Mouse (Mus musculus): Measurements from ENCODE around the gene Chrna5. TPM values are rescaled to one million over a fixed set of nuclear protein-coding genes. Genes with fewer than 3 reads are reported as not detected.

Chrna5 gene
- polyA plus RNA-seq, 1 experiment from 2014 or later: 0.86 TPM

GRCm38 (mm10) chr9:54961059-54961458 is 19.6 kb upstream of the Chrna5 start:
- 95% methylated on average over 4 of the region's 4 CpGs for WGBS
- Histone ChIP-seq H3K4me2 (ENCODE audit: low read length) (no peak overlapping the region), H3K27me3 (replicated peaks; ENCODE audit: control insufficient read depth, insufficient read depth, low read length) (no peaks in the 10 kb centered on the region)

DNA sequence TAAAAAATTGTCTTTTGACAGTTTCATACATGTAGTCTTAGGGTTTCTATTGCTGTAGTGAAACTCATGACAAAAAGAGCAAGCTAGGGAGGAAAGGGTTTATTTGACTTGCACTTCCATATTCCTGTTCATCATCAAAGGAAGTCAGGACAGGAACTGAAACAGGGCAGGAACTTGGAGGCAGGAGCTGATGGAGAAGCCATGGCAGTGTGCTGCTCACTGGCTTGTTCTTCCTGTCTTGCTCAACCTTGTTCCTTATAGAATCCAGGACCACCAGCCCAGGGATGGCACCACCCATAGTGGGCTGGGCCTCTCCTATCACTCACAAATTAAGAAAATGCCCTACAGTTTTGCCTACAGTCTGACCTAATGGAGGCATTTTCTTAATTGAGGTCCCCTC is 17.0 kb upstream of the Chrna5 start:
- Histone ChIP-seq H3K9ac (ENCODE audit: low read depth, low read length) (no peak overlapping the region), H3K36me3 (ENCODE audit: control insufficient read depth, insufficient read depth, low read length) (peaks cover 4% of the 10 kb centered on the region; the same call in 1 of the 2 replicates), H3K4me3 (ENCODE audit: low read length) (no peak overlapping the region), H3K27me3 (replicated peaks; ENCODE audit: control insufficient read depth, insufficient read depth, low read length) (no peaks in the 10 kb centered on the region), H3K4me1 (ENCODE audit: control insufficient read depth, insufficient read depth, low read depth, low read length) (no peaks in the 10 kb centered on the region), H3K27ac (ENCODE audit: low read depth, low read length) (no peak overlapping the region), H3K4me2 (ENCODE audit: low read length) (no peak overlapping the region), H3K9me3 (ENCODE audit: control insufficient read depth, low read length) (peaks cover 4% of the 10 kb centered on the region; the same call in 1 of the 2 replicates)
- ATAC-seq: no peak

More at GRCm38 (mm10) chr9:54961059-54961458, 19.6 kb upstream of the Chrna5 start:
- ATAC-seq: no peak
- Histone ChIP-seq H3K4me1 (ENCODE audit: control insufficient read depth, insufficient read depth, low read depth, low read length) (no peaks in the 10 kb centered on the region), H3K9me3 (ENCODE audit: control insufficient read depth, low read length) (peaks cover 4% of the 10 kb centered on the region; the same call in 1 of the 2 replicates), H3K4me3 (ENCODE audit: low read length) (no peak overlapping the region), H3K36me3 (ENCODE audit: control insufficient read depth, insufficient read depth, low read length) (peaks cover 24% of the 10 kb centered on the region), H3K9ac (ENCODE audit: low read depth, low read length) (no peak overlapping the region), H3K27ac (ENCODE audit: low read depth, low read length) (no peak overlapping the region)

DNA sequence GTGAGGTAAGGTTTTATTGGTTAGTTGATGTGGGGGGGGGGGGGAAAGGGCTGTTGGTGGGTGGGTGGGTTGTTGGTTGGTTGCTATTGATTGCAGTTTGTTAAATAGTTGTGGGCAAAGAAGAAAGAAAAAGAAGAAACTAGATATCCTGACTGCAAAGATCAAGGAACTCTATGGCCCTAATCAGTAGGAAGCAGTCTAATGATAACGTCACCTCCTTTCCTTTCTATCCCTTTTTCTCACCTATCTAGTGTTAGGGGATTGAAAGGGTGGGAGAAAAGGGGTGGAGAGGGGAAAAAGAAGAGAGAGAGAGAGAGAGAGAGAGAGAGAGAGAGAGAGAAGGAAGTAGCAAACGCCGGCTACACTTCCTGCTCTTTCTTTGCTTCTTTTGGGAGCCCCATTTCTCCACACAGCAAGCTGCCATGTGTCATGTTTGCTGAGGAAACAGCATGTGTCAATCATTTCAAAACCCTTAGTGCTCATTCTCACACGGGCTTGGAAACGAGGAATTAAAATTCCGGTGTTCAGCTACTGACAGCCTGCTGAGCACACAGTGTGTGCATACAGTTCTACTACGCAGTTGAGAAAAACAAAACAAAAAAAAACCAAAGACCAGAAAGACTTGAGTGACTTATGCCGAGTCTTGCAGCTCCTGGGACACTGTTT is 10.6 kb upstream of the Chrna5 start:
- Histone ChIP-seq H3K4me3 (ENCODE audit: low read length) (no peak overlapping the region), H3K4me1 (ENCODE audit: control insufficient read depth, insufficient read depth, low read depth, low read length) (no peaks in the 10 kb centered on the region), H3K9ac (ENCODE audit: low read depth, low read length) (no peak overlapping the region), H3K9me3 (ENCODE audit: control insufficient read depth, low read length) (no peaks in the 10 kb centered on the region), H3K27ac (ENCODE audit: low read depth, low read length) (no peak overlapping the region), H3K36me3 (ENCODE audit: control insufficient read depth, insufficient read depth, low read length) (no peaks in the 10 kb centered on the region), H3K27me3 (replicated peaks; ENCODE audit: control insufficient read depth, insufficient read depth, low read length) (no peaks in the 10 kb centered on the region), H3K4me2 (ENCODE audit: low read length) (no peak overlapping the region)
- ATAC-seq: no peak
- 63% methylated on average over 8 of the region's 8 CpGs for WGBS

GRCm38 (mm10) chr9:54981291-54982191 is 861 bp downstream of the Chrna5 start:
- Histone ChIP-seq H3K4me3 (ENCODE audit: low read length) (peak overlapping the region; percentile 69), H3K9ac (ENCODE audit: low read depth, low read length) (peak overlapping the region; percentile 70), H3K4me1 (ENCODE audit: control insufficient read depth, insufficient read depth, low read depth, low read length) (peaks cover 11% of the 10 kb centered on the region), H3K9me3 (ENCODE audit: control insufficient read depth, low read length) (no peaks in the 10 kb centered on the region), H3K4me2 (ENCODE audit: low read length) (peak overlapping the region; percentile 95), H3K36me3 (ENCODE audit: control insufficient read depth, insufficient read depth, low read length) (no peaks in the 10 kb centered on the region), H3K27ac (ENCODE audit: low read depth, low read length) (peak overlapping the region; percentile 26; the same call in 1 of the 2 replicates), H3K27me3 (replicated peaks; ENCODE audit: control insufficient read depth, insufficient read depth, low read length) (peaks cover 2% of the 10 kb centered on the region)
- under 1% methylated on average over 73 of the region's 85 CpGs for WGBS
- peak; percentile 89 for ATAC-seq

DNA sequence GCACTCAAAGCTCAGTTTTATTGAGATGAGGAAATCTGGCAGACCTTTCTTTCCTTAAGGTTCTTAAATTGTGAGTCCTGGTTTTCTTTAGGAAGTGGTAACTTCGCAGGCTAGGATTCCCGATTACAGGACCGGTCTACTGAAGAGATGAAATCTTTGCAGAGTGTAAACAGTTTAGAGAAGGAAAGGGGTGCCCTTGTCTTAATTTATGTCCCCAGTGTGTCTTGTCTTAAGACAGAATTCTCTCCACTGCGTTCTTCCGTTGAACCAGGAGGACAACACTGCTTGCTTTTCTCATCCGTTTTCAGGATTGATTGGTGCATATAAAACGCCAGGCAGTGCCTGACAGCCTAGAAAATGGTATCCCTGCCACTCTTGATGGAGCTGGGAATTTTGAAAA is 1.7 kb downstream of the Chrna5 start:
- peaks cover 2% of the 10 kb centered on the region for H3K27me3 ChIP-seq (replicated peaks; ENCODE audit: control insufficient read depth, insufficient read depth, low read length)
- H3K4me1 ChIP-seq (ENCODE audit: control insufficient read depth, insufficient read depth, low read depth, low read length): peaks cover 11% of the 10 kb centered on the region
- peak overlapping the region; percentile 95 for H3K4me2 ChIP-seq (ENCODE audit: low read length)
- WGBS: 6% methylated on average over 7 of the region's 7 CpGs
- no peak for ATAC-seq
- no peak overlapping the region for H3K27ac ChIP-seq (ENCODE audit: low read depth, low read length)
- H3K9me3 ChIP-seq (ENCODE audit: control insufficient read depth, low read length): no peaks in the 10 kb centered on the region
- H3K36me3 ChIP-seq (ENCODE audit: control insufficient read depth, insufficient read depth, low read length): no peaks in the 10 kb centered on the region
- peak overlapping the region; percentile 69 for H3K4me3 ChIP-seq (ENCODE audit: low read length)
- no peak overlapping the region for H3K9ac ChIP-seq (ENCODE audit: low read depth, low read length)

DNA sequence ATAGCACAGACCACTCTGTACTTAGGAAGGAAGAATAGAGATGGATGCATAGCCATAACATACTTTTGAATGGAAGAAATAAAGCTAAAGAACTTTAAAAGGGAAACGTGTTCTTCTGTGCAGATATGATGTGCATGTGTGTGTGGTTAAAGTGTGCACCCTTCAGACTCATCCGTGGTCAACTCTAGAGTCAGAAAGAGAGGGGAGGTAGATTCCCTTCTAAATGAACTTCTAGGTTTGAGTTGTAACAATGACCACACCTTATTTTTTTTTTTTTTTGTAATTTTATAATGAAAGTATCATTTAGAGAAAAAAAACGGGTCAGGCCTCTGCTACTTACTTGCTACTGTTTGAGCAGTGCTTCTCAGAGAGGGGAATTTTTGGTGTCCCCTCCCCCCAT is 9.7 kb downstream of the Chrna5 start:
- H3K27ac ChIP-seq (ENCODE audit: low read depth, low read length): no peak overlapping the region
- no peak overlapping the region for H3K9ac ChIP-seq (ENCODE audit: low read depth, low read length)
- WGBS: 80% methylated on average over 3 of the region's 3 CpGs
- no peaks in the 10 kb centered on the region for H3K4me1 ChIP-seq (ENCODE audit: control insufficient read depth, insufficient read depth, low read depth, low read length)
- no peaks in the 10 kb centered on the region for H3K36me3 ChIP-seq (ENCODE audit: control insufficient read depth, insufficient read depth, low read length)
- no peaks in the 10 kb centered on the region for H3K27me3 ChIP-seq (replicated peaks; ENCODE audit: control insufficient read depth, insufficient read depth, low read length)
- ATAC-seq: no peak
- no peaks in the 10 kb centered on the region for H3K9me3 ChIP-seq (ENCODE audit: control insufficient read depth, low read length)
- H3K4me3 ChIP-seq (ENCODE audit: low read length): no peak overlapping the region
- no peak overlapping the region for H3K4me2 ChIP-seq (ENCODE audit: low read length)

- Histone ChIP-seq H3K4me3 (ENCODE audit: low read length) (no peak overlapping the region), H3K27me3 (replicated peaks; ENCODE audit: control insufficient read depth, insufficient read depth, low read length) (no peaks in the 10 kb centered on the region), H3K4me1 (ENCODE audit: control insufficient read depth, insufficient read depth, low read depth, low read length) (no peaks in the 10 kb centered on the region), H3K9ac (ENCODE audit: low read depth, low read length) (no peak overlapping the region), H3K4me2 (ENCODE audit: low read length) (no peak overlapping the region), H3K36me3 (ENCODE audit: control insufficient read depth, insufficient read depth, low read length) (no peaks in the 10 kb centered on the region), H3K27ac (ENCODE audit: low read depth, low read length) (no peak overlapping the region), H3K9me3 (ENCODE audit: control insufficient read depth, low read length) (no peaks in the 10 kb centered on the region)
- no peak for ATAC-seq
- 38% methylated on average over 3 of the region's 3 CpGs for WGBS
Observed at GRCm38 (mm10) chr9:54994381-54994780, 13.7 kb downstream of the Chrna5 start.

DNA sequence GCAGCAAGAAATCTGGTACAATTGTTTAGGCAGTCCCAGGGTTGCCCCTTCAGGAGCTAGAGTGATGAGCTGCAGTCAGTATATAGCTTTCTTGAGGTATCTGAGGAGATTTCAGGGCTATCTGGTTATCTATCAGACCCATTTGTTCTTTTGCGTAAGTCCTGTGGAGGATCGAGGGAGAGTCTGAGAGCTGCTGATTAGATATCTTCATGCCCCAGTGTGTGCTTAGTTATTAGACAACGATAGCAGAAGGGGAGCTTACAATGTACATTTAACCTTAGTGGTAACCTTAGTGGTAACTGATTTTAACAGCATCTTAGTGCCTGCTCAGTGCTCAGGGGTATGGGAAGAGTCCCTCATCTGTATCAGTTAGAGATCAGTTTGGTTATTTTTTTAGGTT is 15.0 kb downstream of the Chrna5 start:
- no peak overlapping the region for H3K27ac ChIP-seq (ENCODE audit: low read depth, low read length)
- H3K4me2 ChIP-seq (ENCODE audit: low read length): no peak overlapping the region
- no peaks in the 10 kb centered on the region for H3K9me3 ChIP-seq (ENCODE audit: control insufficient read depth, low read length)
- no peak for ATAC-seq
- H3K4me1 ChIP-seq (ENCODE audit: control insufficient read depth, insufficient read depth, low read depth, low read length): no peaks in the 10 kb centered on the region
- no peaks in the 10 kb centered on the region for H3K27me3 ChIP-seq (replicated peaks; ENCODE audit: control insufficient read depth, insufficient read depth, low read length)
- no peak overlapping the region for H3K9ac ChIP-seq (ENCODE audit: low read depth, low read length)
- H3K36me3 ChIP-seq (ENCODE audit: control insufficient read depth, insufficient read depth, low read length): no peaks in the 10 kb centered on the region
- H3K4me3 ChIP-seq (ENCODE audit: low read length): no peak overlapping the region
- 86% methylated on average over 3 of the region's 3 CpGs for WGBS

GRCm38 (mm10) chr9:55003609-55004008 is 22.9 kb downstream of the Chrna5 start:
- H3K27ac ChIP-seq (ENCODE audit: low read depth, low read length): no peak overlapping the region
- no peak overlapping the region for H3K4me3 ChIP-seq (ENCODE audit: low read length)
- H3K4me1 ChIP-seq (ENCODE audit: control insufficient read depth, insufficient read depth, low read depth, low read length): no peaks in the 10 kb centered on the region
- no peaks in the 10 kb centered on the region for H3K36me3 ChIP-seq (ENCODE audit: control insufficient read depth, insufficient read depth, low read length)
- no peak for ATAC-seq
- no peaks in the 10 kb centered on the region for H3K27me3 ChIP-seq (replicated peaks; ENCODE audit: control insufficient read depth, insufficient read depth, low read length)
- no peaks in the 10 kb centered on the region for H3K9me3 ChIP-seq (ENCODE audit: control insufficient read depth, low read length)
- H3K9ac ChIP-seq (ENCODE audit: low read depth, low read length): no peak overlapping the region
- 50% methylated on average over 4 of the region's 4 CpGs for WGBS
- no peak overlapping the region for H3K4me2 ChIP-seq (ENCODE audit: low read length)

Data from hindbrain, embryonic 16.5 days (tissue).